Mouse (Mus musculus): Measurements from ENCODE around the gene Ube2j2.

The Ube2j2 gene

DNA sequence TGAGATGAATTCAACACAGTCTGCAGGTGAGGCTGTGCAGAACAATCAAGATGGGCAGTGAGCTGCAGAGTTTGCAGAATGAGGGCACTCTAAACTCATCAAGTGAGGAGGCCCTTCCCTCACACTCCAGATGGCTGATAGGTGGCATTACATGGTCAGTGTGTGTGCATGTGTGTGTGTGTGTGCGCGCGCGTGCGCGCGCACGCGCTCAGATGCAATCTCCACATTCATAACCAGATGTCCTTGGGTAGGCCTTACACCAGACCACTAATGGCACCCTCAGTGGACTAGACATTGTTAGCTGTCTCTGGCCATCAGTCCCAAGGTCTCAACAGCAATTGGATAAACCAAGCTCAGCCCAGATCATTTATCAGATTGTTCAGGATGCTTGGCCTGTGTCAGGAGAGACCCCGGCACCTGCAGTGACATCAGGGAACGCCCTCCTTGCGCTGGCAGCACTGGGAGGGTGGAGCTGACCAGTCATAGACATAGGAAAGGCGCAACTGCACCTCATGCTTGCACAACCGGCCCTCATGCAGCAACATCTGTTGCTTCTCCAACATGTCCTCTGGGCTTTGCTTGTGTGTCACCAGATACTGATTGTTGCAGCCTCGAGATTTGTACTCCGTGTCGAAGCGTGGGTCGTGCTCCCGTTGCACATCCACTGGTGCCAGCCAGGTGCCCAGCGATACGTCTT, 47.7 kb downstream of the Ube2j2 start:
- DNase-seq (ENCODE audit: low read depth, low spot score): peak; percentile 14
- Histone ChIP-seq H3K27me3 (ENCODE audit: control insufficient read depth, insufficient read depth, low read length, poor library complexity, severe bottlenecking) (no peaks in the 10 kb centered on the region), H3K36me3 (ENCODE audit: control insufficient read depth, insufficient read depth, low read length, poor library complexity, severe bottlenecking) (peaks cover 2% of the 10 kb centered on the region)

DNA sequence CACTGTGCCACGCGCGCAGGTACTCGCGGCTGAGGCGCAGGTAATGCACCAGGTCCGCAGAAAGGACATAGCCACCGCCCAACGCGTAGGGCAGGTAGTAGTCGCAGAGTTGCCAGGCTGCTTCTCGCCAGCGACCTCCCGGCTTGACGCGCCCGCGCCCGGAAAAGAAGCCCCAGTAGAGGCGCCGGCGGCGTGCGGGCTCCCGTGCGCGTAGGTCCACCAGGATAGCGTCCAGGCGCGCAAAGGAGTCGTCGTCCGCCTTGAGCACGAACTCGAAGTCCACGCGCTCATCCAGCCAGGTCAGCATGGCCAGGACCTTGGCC, 48.2 kb downstream of the Ube2j2 start:
- no peaks in the 10 kb centered on the region for H3K27me3 ChIP-seq (ENCODE audit: control insufficient read depth, insufficient read depth, low read length, poor library complexity, severe bottlenecking)
- H3K36me3 ChIP-seq (ENCODE audit: control insufficient read depth, insufficient read depth, low read length, poor library complexity, severe bottlenecking): peaks cover 4% of the 10 kb centered on the region
- DNase-seq (ENCODE audit: low read depth, low spot score): no peak

DNA sequence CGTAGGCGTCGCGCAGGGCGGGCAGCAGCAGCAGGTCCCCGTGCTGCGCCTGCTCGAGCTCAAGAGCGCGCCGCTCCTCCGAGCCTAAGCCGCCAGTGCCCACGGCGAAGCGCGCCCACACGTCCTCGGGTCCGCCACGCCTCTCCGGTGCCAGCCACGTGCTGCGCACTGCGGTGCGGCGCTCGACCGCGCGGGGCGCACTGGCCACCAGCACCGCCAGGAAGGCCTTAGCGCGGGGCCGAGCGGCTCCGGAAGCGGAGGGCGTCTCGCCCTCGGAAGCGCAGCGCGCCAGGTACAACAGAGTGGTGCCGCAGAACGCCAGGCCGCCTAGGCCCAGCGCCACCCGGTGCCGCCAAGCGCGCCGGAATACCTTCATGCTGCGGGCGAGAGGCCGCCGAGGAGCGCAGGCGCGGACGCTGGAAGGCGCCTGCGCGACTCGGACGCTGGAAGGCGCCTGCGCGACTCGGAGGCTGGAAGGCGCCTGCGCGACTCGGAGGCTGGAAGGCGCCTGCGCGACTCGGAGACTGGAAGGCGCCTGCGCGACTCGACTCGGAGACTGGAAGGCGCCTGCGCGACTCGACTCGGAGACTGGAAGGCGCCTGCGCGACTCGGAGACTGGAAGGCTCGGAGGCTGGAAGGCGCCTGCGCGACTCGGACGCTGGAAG, 48.7 kb downstream of the Ube2j2 start, which contains the start of the genes B3galt6 and Sdf4:
Gene B3galt6, minus strand, starts transcription at position 409 of the 665 bp plus-strand sequence.
Gene Sdf4, plus strand, starts transcription at position 632 of the 665 bp plus-strand sequence.
- peak; percentile 95 for DNase-seq (ENCODE audit: low read depth, low spot score)
- H3K36me3 ChIP-seq (ENCODE audit: control insufficient read depth, insufficient read depth, low read length, poor library complexity, severe bottlenecking): peaks cover 5% of the 10 kb centered on the region
- no peaks in the 10 kb centered on the region for H3K27me3 ChIP-seq (ENCODE audit: control insufficient read depth, insufficient read depth, low read length, poor library complexity, severe bottlenecking)

DNA sequence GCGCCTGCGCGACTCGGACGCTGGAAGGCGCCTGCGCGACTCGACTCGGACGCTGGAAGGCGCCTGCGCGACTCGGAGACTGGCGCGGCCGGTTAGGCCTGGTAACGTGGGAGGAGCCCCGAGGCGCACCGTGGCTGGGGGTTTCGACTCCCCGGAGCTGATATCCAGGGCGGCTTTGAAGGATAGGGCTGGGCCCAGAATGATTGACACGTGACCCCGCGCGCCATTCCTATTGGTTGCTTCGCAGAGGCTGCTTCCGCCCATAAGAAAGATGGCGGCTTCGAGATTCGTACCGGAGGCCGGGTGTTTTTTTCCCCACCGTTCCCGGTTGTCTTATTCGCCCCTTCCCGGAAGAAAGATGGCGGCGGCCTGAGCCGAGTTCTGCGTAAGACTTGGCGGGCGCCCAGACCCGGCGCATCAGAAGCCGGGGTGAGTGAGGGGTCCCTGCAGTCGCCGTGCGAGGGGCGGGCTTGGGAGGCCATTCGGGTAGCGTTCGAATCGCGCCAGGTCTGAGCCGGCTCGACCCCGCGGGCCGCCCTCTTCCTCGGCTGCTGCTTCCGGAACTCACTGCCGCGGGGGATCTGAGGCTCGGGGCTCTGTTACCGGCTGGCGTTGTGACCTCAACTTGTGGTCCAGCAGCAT, 49.4 kb downstream of the Ube2j2 start:
- Histone ChIP-seq H3K36me3 (ENCODE audit: control insufficient read depth, insufficient read depth, low read length, poor library complexity, severe bottlenecking) (peaks cover 8% of the 10 kb centered on the region), H3K27me3 (ENCODE audit: control insufficient read depth, insufficient read depth, low read length, poor library complexity, severe bottlenecking) (no peaks in the 10 kb centered on the region)
- DNase-seq (ENCODE audit: low read depth, low spot score): peak; percentile 96

DNA sequence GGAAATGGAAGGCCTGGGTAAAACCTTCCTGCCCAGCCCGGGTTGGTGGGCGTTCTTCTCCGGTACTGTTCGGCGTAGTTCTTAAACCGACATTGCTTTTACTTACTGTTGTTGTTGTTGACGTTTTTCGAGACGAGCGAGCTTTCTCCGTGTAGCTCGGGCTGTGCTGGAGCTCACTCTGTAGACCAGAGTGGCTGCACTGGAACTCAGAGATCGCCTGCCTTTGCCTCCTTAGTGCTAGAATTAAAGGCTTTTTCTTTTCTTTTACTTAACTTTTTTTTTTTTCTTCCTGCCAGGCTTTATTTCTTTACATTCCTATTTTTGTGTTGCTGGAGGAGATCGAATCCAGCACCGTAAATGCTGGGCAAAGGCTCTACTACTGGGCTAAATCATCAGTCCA, 50.0 kb downstream of the Ube2j2 start:
- Histone ChIP-seq H3K36me3 (ENCODE audit: control insufficient read depth, insufficient read depth, low read length, poor library complexity, severe bottlenecking) (peaks cover 8% of the 10 kb centered on the region), H3K27me3 (ENCODE audit: control insufficient read depth, insufficient read depth, low read length, poor library complexity, severe bottlenecking) (no peaks in the 10 kb centered on the region)
- no peak for DNase-seq (ENCODE audit: low read depth, low spot score)

DNA sequence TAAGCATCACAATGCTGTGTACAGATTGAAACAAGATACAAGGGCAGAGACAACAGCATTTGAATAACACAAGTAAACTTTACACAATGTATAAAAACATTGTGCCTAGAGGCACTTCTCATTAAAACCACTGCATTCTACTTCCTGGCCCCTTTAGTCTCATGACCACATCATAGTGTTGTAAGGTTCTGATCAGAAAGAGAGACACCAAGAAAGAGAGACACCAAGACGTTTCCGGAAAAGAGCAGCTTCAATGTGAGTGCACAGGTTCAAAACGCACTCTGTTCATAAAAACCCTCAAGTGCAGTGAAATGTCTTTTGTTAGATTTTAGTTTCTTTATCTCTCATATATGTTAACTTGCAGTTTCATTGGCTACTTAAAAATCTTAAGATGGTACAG, 60.5 kb downstream of the Ube2j2 start:
- H3K27me3 ChIP-seq (ENCODE audit: control insufficient read depth, insufficient read depth, low read length, poor library complexity, severe bottlenecking): no peaks in the 10 kb centered on the region
- H3K36me3 ChIP-seq (ENCODE audit: control insufficient read depth, insufficient read depth, low read length, poor library complexity, severe bottlenecking): peaks cover 22% of the 10 kb centered on the region
- DNase-seq (ENCODE audit: low read depth, low spot score): no peak

DNA sequence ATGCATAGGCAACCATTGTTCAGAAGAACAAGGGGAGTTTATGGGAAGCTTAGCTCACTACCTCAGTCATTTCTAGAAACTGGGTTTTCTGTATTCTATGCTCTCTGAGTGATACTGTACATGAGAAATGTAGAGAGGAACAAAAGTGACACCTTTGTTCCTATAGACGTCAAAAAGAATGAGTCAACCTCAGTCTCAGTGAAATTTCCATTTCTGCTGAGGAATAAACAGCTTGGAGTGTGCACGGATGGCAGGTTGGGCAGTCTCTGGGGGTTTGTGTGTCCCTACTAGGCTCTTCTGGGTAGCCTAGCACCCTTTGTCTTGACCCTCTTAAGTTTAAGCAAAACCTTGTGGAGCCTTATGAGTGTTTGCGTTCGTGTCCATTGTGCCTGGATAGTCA, 64.7 kb downstream of the Ube2j2 start:
- no peaks in the 10 kb centered on the region for H3K27me3 ChIP-seq (ENCODE audit: control insufficient read depth, insufficient read depth, low read length, poor library complexity, severe bottlenecking)
- H3K36me3 ChIP-seq (ENCODE audit: control insufficient read depth, insufficient read depth, low read length, poor library complexity, severe bottlenecking): peaks cover 20% of the 10 kb centered on the region
- no peak for DNase-seq (ENCODE audit: low read depth, low spot score)

Data from splenic B cell, adult 2 months (primary cell).